Mouse (Mus musculus): ENCODE results near the gene Lrfn2. TPM values are rescaled to one million over a fixed set of nuclear protein-coding genes. Genes with fewer than 3 reads are reported as not detected.

The Lrfn2 gene
- total and polyA plus RNA-seq, 3 experiments, result not detected

DNA sequence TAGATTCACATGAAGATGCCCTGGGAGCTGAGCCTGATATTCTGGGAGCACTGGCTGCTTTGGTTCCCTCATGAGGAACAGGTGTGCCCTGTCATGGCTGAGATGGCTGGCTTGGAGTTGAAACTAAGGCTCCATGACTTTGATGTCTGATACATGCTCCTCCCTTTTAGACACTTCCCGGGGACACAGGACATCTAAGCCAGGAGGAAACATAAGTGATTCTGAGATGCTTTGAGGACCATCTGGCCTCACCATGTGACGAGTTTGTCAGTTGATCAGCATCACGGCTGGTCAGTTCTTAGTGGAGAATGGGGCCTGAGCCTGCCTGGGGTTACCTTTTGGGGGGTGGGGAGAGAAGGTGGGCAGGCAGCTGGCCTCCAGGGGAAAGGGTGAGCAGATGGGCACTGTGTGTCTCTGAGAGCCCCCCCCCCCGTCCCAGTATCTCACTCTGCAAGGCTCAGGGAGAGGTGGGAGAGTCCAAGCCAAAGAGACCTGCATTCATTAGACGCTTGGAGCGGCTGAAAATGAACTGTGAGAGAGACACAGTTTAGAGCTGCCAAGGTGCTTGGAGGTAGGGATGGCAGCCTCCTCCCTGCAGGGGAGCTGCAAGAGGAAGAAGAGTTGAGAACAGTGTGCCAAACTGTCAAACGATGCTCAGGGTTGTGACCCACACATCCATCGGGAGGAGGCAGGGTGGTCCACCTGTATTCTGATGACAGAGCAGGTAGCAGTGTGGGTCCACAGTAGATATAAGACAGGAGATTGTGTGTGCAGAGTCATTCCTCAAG lies 105.2 kb downstream of the Lrfn2 start:
- H3K4me1 ChIP-seq (ENCODE audit: control insufficient read depth in 1 of 2, insufficient read depth in 2 of 2), result no peaks in the 10 kb centered on the region
- H3K79me2 ChIP-seq (replicated peaks; ENCODE audit: control insufficient read depth, extremely low read depth, insufficient read depth, poor library complexity, severe bottlenecking), result no peaks in the 10 kb centered on the region
- TF ChIP-seq PAX5 (IDR thresholded peaks at IDR 0.05; ENCODE audit: low read length) (no peak), HCFC1 (IDR thresholded peaks at IDR 0.05; ENCODE audit: low read depth, low read length) (no peak), ZKSCAN1 (IDR thresholded peaks at IDR 0.05; ENCODE audit: borderline replicate concordance, low read depth, low read length) (no peak), KAT2A (IDR thresholded peaks at IDR 0.05; ENCODE audit: insufficient replicate concordance, low read length) (no peak), GABPA (IDR thresholded peaks at IDR 0.05; ENCODE audit: insufficient replicate concordance, low read depth, low read length) (no peak), TCF12 (IDR thresholded peaks at IDR 0.05; ENCODE audit: low read depth, low read length) (no peak), ELF1 (IDR thresholded peaks at IDR 0.05; ENCODE audit: low read depth, low read length) (no peak)
- H3K4me3 ChIP-seq (replicated peaks in 1 of 3; ENCODE audit: low read depth in 2 of 3, low read length in 2 of 3, poor library complexity in 1 of 3), result no peak overlapping the region
- no peaks in the 10 kb centered on the region for H3K36me3 ChIP-seq (replicated peaks in 1 of 2; ENCODE audit: control insufficient read depth in 1 of 2, insufficient read depth in 1 of 2, low read length in 1 of 2)
- H3K27me3 ChIP-seq (replicated peaks), result no peaks in the 10 kb centered on the region
- DNase-seq (ENCODE audit: extremely low read depth), result no peak
- peaks cover 87% of the 10 kb centered on the region for H3K9me3 ChIP-seq (replicated peaks; ENCODE audit: low read length)
- H3K27ac ChIP-seq (ENCODE audit: insufficient read depth, low read depth), result no peak overlapping the region
- no peak overlapping the region for H3K4me2 ChIP-seq (ENCODE audit: insufficient read depth, low read depth, poor library complexity, severe bottlenecking)
- H3K9ac ChIP-seq (ENCODE audit: insufficient read depth, low read depth), result no peak overlapping the region
- dilution Hi-C loops (cut with MboI; ENCODE audit: extremely low pct_ligation_motif_present, extremely low pct_unique_long_range_greater_than_20kb, low sequenced_read_pairs), result no loop called here
- in situ Hi-C loops (cut with MboI; ENCODE audit: low pct_ligation_motif_present, low pct_unique_long_range_greater_than_20kb, low sequenced_read_pairs), result no loop called here

- peaks cover 87% of the 10 kb centered on the region for H3K9me3 ChIP-seq (replicated peaks; ENCODE audit: low read length)
These were observed 111.8 kb downstream of the Lrfn2 start for GRCm38 (mm10) chr17:49043806-49044640.

DNA sequence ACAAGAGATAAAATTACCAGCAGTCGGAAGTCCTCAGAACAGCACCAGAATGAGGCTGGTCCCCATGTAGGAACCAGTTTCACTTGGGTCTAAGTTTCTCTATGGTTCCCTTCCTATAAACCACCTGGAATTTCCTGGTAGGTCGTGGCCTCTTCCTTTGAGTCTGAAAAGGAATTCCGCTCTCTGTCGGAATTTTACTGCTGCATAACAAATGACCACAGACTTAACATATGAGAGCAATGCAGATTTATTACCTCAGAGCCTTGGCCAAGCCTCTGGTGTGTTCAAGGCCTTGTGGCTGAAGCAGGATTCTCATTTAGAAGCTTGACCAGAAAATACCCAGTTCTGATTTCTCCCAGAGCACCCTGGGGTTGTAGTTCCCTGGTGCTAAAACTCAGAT lies 115.7 kb downstream of the Lrfn2 start:
- Histone ChIP-seq H3K9ac (ENCODE audit: insufficient read depth, low read depth) (no peak overlapping the region), H3K36me3 (replicated peaks in 1 of 2; ENCODE audit: control insufficient read depth in 1 of 2, insufficient read depth in 1 of 2, low read length in 1 of 2) (no peaks in the 10 kb centered on the region), H3K9me3 (replicated peaks; ENCODE audit: low read length) (peaks cover 89% of the 10 kb centered on the region), H3K4me1 (ENCODE audit: control insufficient read depth in 1 of 2, insufficient read depth in 2 of 2) (no peaks in the 10 kb centered on the region), H3K4me2 (ENCODE audit: insufficient read depth, low read depth, poor library complexity, severe bottlenecking) (no peak overlapping the region), H3K27me3 (replicated peaks) (no peaks in the 10 kb centered on the region), H3K27ac (ENCODE audit: insufficient read depth, low read depth) (no peak overlapping the region), H3K79me2 (replicated peaks; ENCODE audit: control insufficient read depth, extremely low read depth, insufficient read depth, poor library complexity, severe bottlenecking) (no peaks in the 10 kb centered on the region), H3K4me3 (replicated peaks in 1 of 3; ENCODE audit: low read depth in 2 of 3, low read length in 2 of 3, poor library complexity in 1 of 3) (no peak overlapping the region)
- TF ChIP-seq POLR2AphosphoS2 (IDR thresholded peaks at IDR 0.05; ENCODE audit: low read depth, low read length) (no peak), GABPA (IDR thresholded peaks at IDR 0.05; ENCODE audit: insufficient replicate concordance, low read depth, low read length) (no peak), SIN3A (IDR thresholded peaks at IDR 0.05; ENCODE audit: low read length) (no peak), RCOR1 (conservative IDR thresholded peaks at IDR 0.05; ENCODE audit: low read depth, low read length) (no peak), TCF12 (IDR thresholded peaks at IDR 0.05; ENCODE audit: low read depth, low read length) (no peak), USF1 (IDR thresholded peaks at IDR 0.05; ENCODE audit: low read depth, low read length) (no peak), ETS1 (conservative IDR thresholded peaks at IDR 0.05; ENCODE audit: low read depth, low read length) (no peak), IRF4 (IDR thresholded peaks at IDR 0.05; ENCODE audit: low read depth, low read length) (no peak), ELF1 (IDR thresholded peaks at IDR 0.05; ENCODE audit: low read depth, low read length) (no peak)
- dilution Hi-C loops (cut with MboI; ENCODE audit: extremely low pct_ligation_motif_present, extremely low pct_unique_long_range_greater_than_20kb, low sequenced_read_pairs), result no loop called here
- DNase-seq (ENCODE audit: extremely low read depth), result no peak
- in situ Hi-C loops (cut with MboI; ENCODE audit: low pct_ligation_motif_present, low pct_unique_long_range_greater_than_20kb, low sequenced_read_pairs), result no loop called here

More at GRCm38 (mm10) chr17:49043806-49044640, 111.8 kb downstream of the Lrfn2 start:
- Histone ChIP-seq H3K27me3 (replicated peaks) (no peaks in the 10 kb centered on the region), H3K4me1 (ENCODE audit: control insufficient read depth in 1 of 2, insufficient read depth in 2 of 2) (no peaks in the 10 kb centered on the region), H3K27ac (ENCODE audit: insufficient read depth, low read depth) (no peak overlapping the region), H3K9ac (ENCODE audit: insufficient read depth, low read depth) (no peak overlapping the region), H3K4me2 (ENCODE audit: insufficient read depth, low read depth, poor library complexity, severe bottlenecking) (no peak overlapping the region), H3K79me2 (replicated peaks; ENCODE audit: control insufficient read depth, extremely low read depth, insufficient read depth, poor library complexity, severe bottlenecking) (no peaks in the 10 kb centered on the region), H3K36me3 (replicated peaks in 1 of 2; ENCODE audit: control insufficient read depth in 1 of 2, insufficient read depth in 1 of 2, low read length in 1 of 2) (no peaks in the 10 kb centered on the region), H3K4me3 (replicated peaks in 1 of 3; ENCODE audit: low read depth in 2 of 3, low read length in 2 of 3, poor library complexity in 1 of 3) (no peak overlapping the region)
- TF ChIP-seq JUND (conservative IDR thresholded peaks at IDR 0.05; ENCODE audit: low read depth, low read length) (no peak), GABPA (IDR thresholded peaks at IDR 0.05; ENCODE audit: insufficient replicate concordance, low read depth, low read length) (no peak), E2F4 (IDR thresholded peaks at IDR 0.05; ENCODE audit: insufficient replicate concordance, low read depth, low read length) (no peak), ELF1 (IDR thresholded peaks at IDR 0.05; ENCODE audit: low read depth, low read length) (no peak), MXI1 (IDR thresholded peaks at IDR 0.05; ENCODE audit: low read depth, low read length) (no peak), UBTF (IDR thresholded peaks at IDR 0.05; ENCODE audit: low read depth, low read length) (no peak), TBP (conservative IDR thresholded peaks at IDR 0.05; ENCODE audit: low read depth, low read length) (no peak)
- DNase-seq (ENCODE audit: extremely low read depth), result no peak
- in situ Hi-C loops (cut with MboI; ENCODE audit: low pct_ligation_motif_present, low pct_unique_long_range_greater_than_20kb, low sequenced_read_pairs), result no loop called here
- dilution Hi-C loops (cut with MboI; ENCODE audit: extremely low pct_ligation_motif_present, extremely low pct_unique_long_range_greater_than_20kb, low sequenced_read_pairs), result no loop called here
